Mouse (Mus musculus): ENCODE data around the gene Ide. TPM values are rescaled to one million over a fixed set of nuclear protein-coding genes. Genes with fewer than 3 reads are reported as not detected.

Ide gene
- polyA plus RNA-seq (2015; fragmentation: Nextera tagmentation; extraction: Ambion mirVana): 15.6 and 19.7 TPM in 2 replicates

- Histone ChIP-seq H3K4me2 (replicated peaks; ENCODE audit: low read depth, low read length) (no peak within 1 kb of the TSS), H3K36me3 (ENCODE audit: insufficient read depth, low read length) (no peaks in the 10 kb centered on the region), H3K27ac (ENCODE audit: low read length) (no peak within 1 kb of the TSS), H3K4me3 (ENCODE audit: low read depth, low read length) (no peak within 1 kb of the TSS), H3K9me3 (ENCODE audit: low read length) (no peaks in the 10 kb centered on the region), H3K4me1 (ENCODE audit: insufficient read depth, low read depth, low read length) (no peaks in the 10 kb centered on the region), H3K27me3 (replicated peaks; ENCODE audit: insufficient read depth, low read length) (no peaks in the 10 kb centered on the region), H3K9ac (replicated peaks; ENCODE audit: low read depth) (no peak within 1 kb of the TSS)
- DNase-seq (ENCODE audit: low spot score) (no peak), ATAC-seq (no peak)
- TF ChIP-seq CTCF (IDR thresholded peaks at IDR 0.05): no peak
- TF ChIP-seq EP300 (IDR thresholded peaks at IDR 0.05): no peak
- WGBS: 67% methylated on average over 4 of the region's 4 CpGs
These were observed at the start of gene Ide for GRCm38 (mm10) chr19:37337752-37338151. Gene Ide, minus strand, starts transcription at chr19:37337852.

DNA sequence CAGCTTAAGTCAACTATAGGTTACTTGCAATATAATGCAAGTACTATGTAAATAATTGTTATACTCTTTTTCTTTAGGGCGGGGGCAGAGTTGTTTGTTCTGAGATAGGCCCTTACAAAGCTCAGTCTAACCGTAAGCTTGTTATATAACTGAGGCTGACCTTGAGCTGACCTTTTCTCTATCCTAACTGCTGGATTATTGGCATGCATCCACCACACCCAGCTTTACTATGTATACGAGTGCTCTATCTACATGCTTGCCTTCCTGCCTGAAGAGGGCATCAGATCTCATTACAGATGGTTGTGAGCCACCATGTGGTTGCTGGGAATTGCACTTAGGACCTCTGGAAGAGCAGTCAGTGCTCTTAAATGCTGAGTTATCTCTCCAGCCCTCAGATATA, 48.5 kb upstream of the Ide start:
- Histone ChIP-seq H3K4me2 (replicated peaks; ENCODE audit: low read depth, low read length) (no peak overlapping the region), H3K4me1 (ENCODE audit: insufficient read depth, low read depth, low read length) (no peaks in the 10 kb centered on the region), H3K27ac (ENCODE audit: low read length) (no peak overlapping the region), H3K9me3 (ENCODE audit: low read length) (no peaks in the 10 kb centered on the region), H3K4me3 (ENCODE audit: low read depth, low read length) (no peak overlapping the region), H3K27me3 (replicated peaks; ENCODE audit: insufficient read depth, low read length) (no peaks in the 10 kb centered on the region), H3K9ac (replicated peaks; ENCODE audit: low read depth) (no peak overlapping the region), H3K36me3 (ENCODE audit: insufficient read depth, low read length) (no peaks in the 10 kb centered on the region)
- DNase-seq (ENCODE audit: low spot score) (no peak), ATAC-seq (no peak)
- no peak for TF ChIP-seq CTCF (IDR thresholded peaks at IDR 0.05)
- no peak for TF ChIP-seq EP300 (IDR thresholded peaks at IDR 0.05)
- 50% methylated on average over 3 of the region's 3 CpGs for WGBS

GRCm38 (mm10) chr19:37378816-37379215, 41.2 kb upstream of the Ide start:
- Histone ChIP-seq H3K4me2 (replicated peaks; ENCODE audit: low read depth, low read length) (no peak overlapping the region), H3K4me3 (ENCODE audit: low read depth, low read length) (no peak overlapping the region), H3K27ac (ENCODE audit: low read length) (no peak overlapping the region), H3K36me3 (ENCODE audit: insufficient read depth, low read length) (no peaks in the 10 kb centered on the region), H3K27me3 (replicated peaks; ENCODE audit: insufficient read depth, low read length) (no peaks in the 10 kb centered on the region), H3K4me1 (ENCODE audit: insufficient read depth, low read depth, low read length) (peaks cover 4% of the 10 kb centered on the region; the same call in 1 of the 2 replicates), H3K9ac (replicated peaks; ENCODE audit: low read depth) (no peak overlapping the region), H3K9me3 (ENCODE audit: low read length) (no peaks in the 10 kb centered on the region)
- no peak for TF ChIP-seq EP300 (IDR thresholded peaks at IDR 0.05)
- no peak for TF ChIP-seq CTCF (IDR thresholded peaks at IDR 0.05)
- DNase-seq (ENCODE audit: low spot score): no peak
- 80% methylated on average over 6 of the region's 6 CpGs for WGBS
- ATAC-seq: no peak

- DNase-seq (ENCODE audit: low spot score): no peak
- TF ChIP-seq EP300 (IDR thresholded peaks at IDR 0.05) (no peak), CTCF (IDR thresholded peaks at IDR 0.05) (no peak)
- Histone ChIP-seq H3K4me1 (ENCODE audit: insufficient read depth, low read depth, low read length) (peaks cover 4% of the 10 kb centered on the region; the same call in 1 of the 2 replicates), H3K36me3 (ENCODE audit: insufficient read depth, low read length) (no peaks in the 10 kb centered on the region), H3K4me3 (ENCODE audit: low read depth, low read length) (no peak overlapping the region; the same call in 1 of the 2 replicates), H3K9ac (replicated peaks; ENCODE audit: low read depth) (no peak overlapping the region), H3K27ac (ENCODE audit: low read length) (no peak overlapping the region), H3K4me2 (replicated peaks; ENCODE audit: low read depth, low read length) (peak overlapping the region; percentile 81), H3K9me3 (ENCODE audit: low read length) (no peaks in the 10 kb centered on the region), H3K27me3 (replicated peaks; ENCODE audit: insufficient read depth, low read length) (no peaks in the 10 kb centered on the region)
- WGBS: 10% methylated on average over 8 of the region's 8 CpGs
- no peak for ATAC-seq
These were observed 39.8 kb upstream of the Ide start for GRCm38 (mm10) chr19:37377404-37377990.

DNA sequence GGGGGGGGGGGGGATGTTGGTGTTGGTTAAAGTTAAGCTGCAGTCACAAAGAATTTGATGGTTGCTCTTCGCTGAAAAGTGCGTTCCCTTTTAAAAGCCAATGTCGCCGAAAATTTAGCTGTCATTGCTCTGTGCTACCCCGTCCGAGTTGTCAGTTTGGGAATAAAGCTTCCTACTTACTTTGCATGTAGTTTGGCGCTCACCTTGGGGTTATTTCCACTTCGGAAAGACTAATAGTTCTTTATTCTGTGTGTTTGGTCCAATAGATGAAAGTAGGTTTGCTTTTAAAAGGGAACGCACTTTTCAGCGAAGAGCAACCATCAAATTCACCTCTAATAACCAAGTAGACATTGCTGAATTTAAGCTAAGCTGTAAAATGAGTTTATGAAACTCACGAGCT, 39.2 kb upstream of the Ide start:
- no peak for DNase-seq (ENCODE audit: low spot score)
- no peak overlapping the region for H3K9ac ChIP-seq (replicated peaks; ENCODE audit: low read depth)
- H3K36me3 ChIP-seq (ENCODE audit: insufficient read depth, low read length): no peaks in the 10 kb centered on the region
- H3K9me3 ChIP-seq (ENCODE audit: low read length): no peaks in the 10 kb centered on the region
- H3K4me2 ChIP-seq (replicated peaks; ENCODE audit: low read depth, low read length): peak overlapping the region; percentile 81
- TF ChIP-seq EP300 (IDR thresholded peaks at IDR 0.05): no peak
- TF ChIP-seq CTCF (IDR thresholded peaks at IDR 0.05): no peak
- peak overlapping the region; percentile 90 for H3K4me3 ChIP-seq (ENCODE audit: low read depth, low read length)
- H3K4me1 ChIP-seq (ENCODE audit: insufficient read depth, low read depth, low read length): peaks cover 4% of the 10 kb centered on the region; the same call in 1 of the 2 replicates
- no peak for ATAC-seq
- no peaks in the 10 kb centered on the region for H3K27me3 ChIP-seq (replicated peaks; ENCODE audit: insufficient read depth, low read length)
- WGBS: 2% methylated on average over 11 of the region's 11 CpGs
- H3K27ac ChIP-seq (ENCODE audit: low read length): no peak overlapping the region

DNA sequence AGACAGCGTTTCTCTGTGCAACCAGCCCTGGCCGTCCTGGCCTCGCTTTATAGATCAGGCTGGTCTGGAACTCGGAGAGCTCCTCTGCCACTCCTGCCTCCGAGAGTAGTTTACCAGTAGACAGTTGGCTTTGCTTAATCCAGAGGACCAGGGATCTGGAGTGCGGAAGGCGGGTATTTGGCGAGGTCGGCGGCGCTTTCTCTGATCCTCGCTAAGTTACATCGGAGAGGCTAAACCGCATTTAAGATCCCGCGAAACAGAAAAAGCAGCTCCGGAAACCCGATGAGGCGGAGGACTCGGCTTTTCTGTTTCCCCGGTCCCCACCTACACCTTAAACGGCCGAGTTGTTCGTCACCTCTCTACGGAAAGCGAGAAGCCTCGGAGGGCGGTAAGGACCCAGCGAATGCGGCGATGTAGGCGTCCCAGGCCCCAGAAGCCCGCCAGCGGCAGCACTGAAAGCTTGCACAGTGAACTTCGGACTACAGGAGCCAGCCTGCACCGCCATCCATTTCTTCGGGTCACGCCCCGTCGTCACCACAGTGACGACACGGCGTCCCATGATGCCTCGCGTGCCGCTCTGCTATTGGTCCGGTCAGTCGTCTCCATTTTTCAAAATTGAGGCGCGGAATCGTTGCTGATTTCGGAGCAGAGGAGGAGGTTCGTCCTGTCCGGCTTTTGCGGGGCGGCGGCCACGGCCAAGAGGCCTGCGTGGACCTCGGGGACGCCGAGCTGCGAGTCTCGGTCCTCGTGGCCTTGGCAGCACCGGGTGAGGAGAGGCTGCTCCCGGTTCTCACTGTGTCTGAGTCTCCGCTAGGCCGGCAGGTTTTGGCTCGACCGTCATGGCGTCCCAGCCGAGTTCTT, 38.3 kb upstream of the Ide start, which contains the start of gene Kif11:
Kif11 (plus strand) TSS at position 649 of the 861 bp plus-strand sequence.
- Histone ChIP-seq H3K4me2 (replicated peaks; ENCODE audit: low read depth, low read length) (peak within 1 kb of the TSS; percentile 81), H3K4me3 (ENCODE audit: low read depth, low read length) (peak within 1 kb of the TSS; percentile 90), H3K27ac (ENCODE audit: low read length) (peak within 1 kb of the TSS; percentile 94), H3K4me1 (ENCODE audit: insufficient read depth, low read depth, low read length) (peaks cover 4% of the 10 kb centered on the region; the same call in 1 of the 2 replicates), H3K9ac (replicated peaks; ENCODE audit: low read depth) (peak within 1 kb of the TSS; percentile 78), H3K36me3 (ENCODE audit: insufficient read depth, low read length) (no peaks in the 10 kb centered on the region), H3K9me3 (ENCODE audit: low read length) (no peaks in the 10 kb centered on the region), H3K27me3 (replicated peaks; ENCODE audit: insufficient read depth, low read length) (no peaks in the 10 kb centered on the region)
- WGBS: under 1% methylated on average over 73 of the region's 73 CpGs
- DNase-seq (ENCODE audit: low spot score) (peak; percentile 98), ATAC-seq (peak; percentile 100)
- TF ChIP-seq EP300 (IDR thresholded peaks at IDR 0.05): no peak
- peak; percentile 29 for TF ChIP-seq CTCF (IDR thresholded peaks at IDR 0.05)

Measured in lung, postnatal 0 days (tissue).